Mouse (Mus musculus): ENCODE measurements around the gene Fam171a2.

Fam171a2 gene

GRCm38 (mm10) chr11:102447497-102447896 lies at the start of gene Fam171a2:
TSS of gene Fam171a2 (minus strand) at chr11:102447682.
- no peak for DNase-seq (ENCODE audit: extremely low spot score, low read depth, low spot score)

- DNase-seq (ENCODE audit: extremely low spot score, low read depth, low spot score), result no peak
Observed at GRCm38 (mm10) chr11:102496732-102497131, 49.2 kb upstream of the Fam171a2 start.

GRCm38 (mm10) chr11:102496206-102496605 lies 48.7 kb upstream of the Fam171a2 start:
- no peak for DNase-seq (ENCODE audit: extremely low spot score, low read depth, low spot score)

GRCm38 (mm10) chr11:102495742-102496141 lies 48.3 kb upstream of the Fam171a2 start:
- no peak for DNase-seq (ENCODE audit: extremely low spot score, low read depth, low spot score)

DNA sequence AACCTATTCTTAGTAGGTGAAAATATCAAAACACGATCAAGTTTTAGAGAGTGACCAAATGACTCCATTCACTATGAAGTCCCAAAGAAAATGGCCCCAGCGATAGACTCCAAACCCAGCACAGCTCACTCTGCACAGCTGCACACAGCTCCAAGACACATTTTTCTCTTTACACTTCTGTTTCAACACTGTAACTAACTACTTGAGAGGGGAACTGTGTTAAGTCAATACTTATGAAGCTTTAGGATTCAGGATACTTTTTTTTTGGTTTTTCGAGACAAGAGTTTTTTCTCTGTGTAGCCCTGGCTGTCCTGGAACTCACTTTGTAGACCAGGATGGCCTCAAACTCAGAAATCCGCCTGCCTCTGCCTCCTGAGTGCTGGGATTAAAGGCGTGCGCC lies 47.6 kb upstream of the Fam171a2 start:
- DNase-seq (ENCODE audit: extremely low spot score, low read depth, low spot score), result no peak

GRCm38 (mm10) chr11:102494063-102494650 lies 46.7 kb upstream of the Fam171a2 start:
- no peak for DNase-seq (ENCODE audit: extremely low spot score, low read depth, low spot score)

DNA sequence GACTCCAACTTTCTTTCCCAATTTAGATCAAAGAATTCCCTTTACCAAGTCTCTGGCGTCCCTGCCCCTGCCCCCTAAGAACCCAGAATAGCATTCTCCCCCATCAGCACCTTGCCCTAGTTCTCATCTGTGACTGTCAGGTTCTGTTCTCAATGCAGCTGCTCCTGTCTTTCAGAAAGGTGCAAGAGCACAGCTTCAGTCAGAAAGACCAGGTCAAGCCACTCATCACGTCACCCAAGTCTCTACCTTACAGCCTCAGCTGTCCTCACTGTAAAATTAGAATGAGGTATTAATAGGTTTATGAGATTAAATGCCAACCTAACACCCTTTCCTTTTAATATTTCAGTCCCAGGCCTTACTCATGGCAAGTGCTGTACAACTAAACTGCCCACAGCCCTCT lies 45.8 kb upstream of the Fam171a2 start:
- DNase-seq (ENCODE audit: extremely low spot score, low read depth, low spot score), result no peak

GRCm38 (mm10) chr11:102487901-102488300 lies 40.4 kb upstream of the Fam171a2 start:
- DNase-seq (ENCODE audit: extremely low spot score, low read depth, low spot score), result no peak

- peak; percentile 31 for DNase-seq (ENCODE audit: extremely low spot score, low read depth, low spot score)
Observed at GRCm38 (mm10) chr11:102486733-102487386, 39.4 kb upstream of the Fam171a2 start.

GRCm38 (mm10) chr11:102481779-102482178 lies 34.3 kb upstream of the Fam171a2 start:
- DNase-seq (ENCODE audit: extremely low spot score, low read depth, low spot score), result no peak

DNA sequence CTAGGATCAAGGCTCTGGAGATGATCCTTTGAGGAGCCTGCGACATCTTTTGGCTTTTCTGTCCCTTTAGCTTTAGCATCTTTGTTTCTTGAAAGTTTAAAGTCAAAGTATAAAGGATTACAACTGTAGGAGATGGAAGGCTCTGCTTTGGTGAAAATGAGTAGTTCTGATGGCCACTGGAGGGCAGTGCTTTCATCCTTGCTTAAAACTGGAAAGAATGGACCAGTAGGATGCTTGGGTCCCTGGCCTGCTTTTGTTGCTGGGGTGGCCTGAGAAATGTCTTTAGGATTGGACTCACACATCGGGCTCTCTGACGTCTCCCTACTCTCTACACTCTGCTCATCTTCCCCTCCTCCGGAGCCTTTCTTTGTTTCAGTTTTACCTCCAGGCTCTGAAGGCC lies 33.4 kb upstream of the Fam171a2 start:
- no peak for DNase-seq (ENCODE audit: extremely low spot score, low read depth, low spot score)

GRCm38 (mm10) chr11:102480111-102480510 lies 32.6 kb upstream of the Fam171a2 start:
- no peak for DNase-seq (ENCODE audit: extremely low spot score, low read depth, low spot score)

GRCm38 (mm10) chr11:102479581-102479980 lies 32.1 kb upstream of the Fam171a2 start:
- DNase-seq (ENCODE audit: extremely low spot score, low read depth, low spot score), result no peak

DNA sequence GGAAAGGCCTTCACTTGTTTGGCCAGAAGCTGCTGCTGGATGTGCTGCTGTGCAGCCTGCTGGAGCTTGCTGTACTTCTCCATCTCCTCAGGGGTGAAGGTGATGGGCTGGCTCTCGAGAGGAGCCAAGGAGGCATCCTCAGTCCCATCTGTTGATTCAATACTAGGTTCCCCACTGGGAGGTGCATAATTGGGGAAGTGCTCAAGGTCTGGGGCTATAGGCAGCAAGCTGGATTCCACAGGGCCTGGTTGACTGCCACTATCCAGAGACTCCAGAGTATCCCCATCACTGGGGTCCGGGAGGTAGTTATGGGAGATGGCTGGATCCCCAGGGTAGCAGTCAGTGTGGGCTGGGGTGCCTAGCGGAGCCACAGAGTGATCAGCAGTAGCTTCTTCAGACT lies 31.2 kb upstream of the Fam171a2 start:
- no peak for DNase-seq (ENCODE audit: extremely low spot score, low read depth, low spot score)

DNA sequence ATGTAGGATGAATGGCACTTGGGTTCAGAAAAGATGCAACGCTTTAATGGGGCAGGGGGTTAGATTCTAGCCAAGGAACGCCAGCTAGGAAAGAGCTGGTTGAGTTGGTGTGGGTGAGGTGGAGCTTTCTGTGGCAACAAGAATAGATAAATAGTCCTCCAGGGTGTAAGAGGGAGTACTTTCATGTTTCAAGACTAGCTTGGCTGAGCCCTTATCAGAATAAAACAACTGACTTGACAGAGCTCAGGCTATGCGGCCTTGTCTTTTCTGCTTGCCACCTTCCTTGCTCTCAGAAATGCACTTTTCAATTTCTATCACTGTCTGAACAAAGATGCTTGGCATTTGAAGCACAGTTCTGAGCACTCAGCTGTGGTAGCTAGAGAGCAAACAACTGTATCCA lies 27.5 kb upstream of the Fam171a2 start:
- DNase-seq (ENCODE audit: extremely low spot score, low read depth, low spot score), result no peak

DNA sequence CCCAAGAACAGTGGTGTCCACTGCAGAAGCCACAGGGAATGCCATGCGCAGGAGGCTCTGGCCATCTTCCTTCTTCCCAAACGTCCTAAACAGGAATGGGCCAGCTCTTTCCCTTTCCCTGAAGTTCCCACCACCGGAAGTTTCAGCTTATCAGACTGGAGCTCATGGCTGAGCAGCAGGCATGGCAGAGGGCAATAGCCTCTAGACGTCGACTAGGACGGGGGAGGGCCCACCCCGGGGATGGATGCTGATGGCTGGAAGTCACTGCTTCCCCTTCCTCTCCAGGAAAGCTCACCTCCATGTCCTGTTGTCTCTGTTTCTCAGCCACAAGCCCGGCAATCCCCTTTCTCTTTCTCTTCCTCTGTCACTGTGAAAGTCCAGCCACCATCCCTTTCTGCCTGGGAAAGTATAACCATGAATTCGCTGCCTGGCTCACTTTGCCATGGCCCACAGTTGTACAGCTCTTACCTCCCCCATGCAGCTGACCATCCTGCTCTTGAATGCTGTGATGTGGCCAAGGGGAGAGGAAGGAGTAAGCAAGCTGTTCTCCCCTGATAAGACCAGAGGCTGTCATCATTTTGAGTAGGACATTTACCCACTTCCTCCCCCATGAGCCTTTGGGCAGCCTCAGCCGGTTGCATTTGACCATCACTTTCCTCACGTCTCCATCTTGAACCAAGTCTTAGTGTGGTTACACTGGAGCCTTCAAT lies 22.3 kb upstream of the Fam171a2 start, which contains the start of gene Itga2b:
Itga2b (minus strand) TSS at position 475 of the 710 bp plus-strand sequence.
- DNase-seq (ENCODE audit: extremely low spot score, low read depth, low spot score), result no peak

DNA sequence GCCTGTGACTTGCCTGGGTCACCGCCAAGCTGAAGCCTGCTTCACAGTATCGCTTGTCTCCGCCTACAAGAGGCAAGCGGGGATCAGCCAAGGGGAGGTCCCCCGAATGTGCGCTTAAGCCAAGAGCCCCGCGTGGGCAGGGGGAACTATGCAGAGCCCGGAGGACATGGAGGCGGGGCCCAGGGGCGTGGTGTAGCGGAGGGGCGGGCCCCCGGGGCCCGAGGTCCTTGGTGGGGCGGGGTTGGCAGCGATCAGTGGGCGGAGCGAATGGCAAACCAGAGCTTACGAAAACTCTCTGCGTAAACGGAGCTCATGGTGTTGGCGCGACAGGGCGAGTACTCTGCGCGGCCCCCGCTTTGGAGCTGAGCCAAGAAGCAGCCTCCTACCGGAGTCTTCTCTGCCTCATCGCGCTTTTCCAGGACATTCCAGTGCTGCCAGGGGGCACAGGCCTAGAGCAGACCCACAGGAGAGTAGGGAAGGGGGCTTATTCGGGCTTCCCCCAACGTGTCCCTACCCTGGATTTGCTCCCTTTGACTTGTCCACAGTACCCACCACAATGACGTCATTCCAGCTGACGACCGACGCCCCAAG lies 19.7 kb upstream of the Fam171a2 start:
- peak; percentile 64 for DNase-seq (ENCODE audit: extremely low spot score, low read depth, low spot score)

GRCm38 (mm10) chr11:102465713-102466436 lies 18.4 kb upstream of the Fam171a2 start:
- DNase-seq (ENCODE audit: extremely low spot score, low read depth, low spot score), result no peak

GRCm38 (mm10) chr11:102464901-102465300 lies 17.4 kb upstream of the Fam171a2 start:
- no peak for DNase-seq (ENCODE audit: extremely low spot score, low read depth, low spot score)

- no peak for DNase-seq (ENCODE audit: extremely low spot score, low read depth, low spot score)
Observed at GRCm38 (mm10) chr11:102461764-102462163, 14.3 kb upstream of the Fam171a2 start.

- no peak for DNase-seq (ENCODE audit: extremely low spot score, low read depth, low spot score)
Observed at GRCm38 (mm10) chr11:102460541-102460940, 13.1 kb upstream of the Fam171a2 start.

Measured in hindlimb bud, embryonic 11.5 days (tissue).